Comparison of ENCODE assay signal across 11 mouse cellular contexts in genomic region chr15:11084241-11084992, GRCm38 (mm10). TPM values are rescaled to one million over a fixed set of nuclear protein-coding genes. Genes with fewer than 3 reads are reported as not detected.
DNase-seq lines count a peak whose midpoint lies in the region; ATAC-seq and TF ChIP-seq lines count a peak whose summit lies in the region.
"Had no signal": no experiment of that assay in that cellular context is flagged by ENCODE, and none has a peak within 500 bp of the region (broad histone marks: within the 10 kb centered on the region; RNA-seq: fewer than 3 reads in every experiment).

No protein-coding gene starts in this region.

- TF ChIP-seq POLR2A in kidney, adult 2 months (IDR thresholded peaks at IDR 0.05; ENCODE audit: low read depth, low read length): no peak

- 0 out of 2 replicates have a peak, but pooled peaks cover 15% of the 10 kb centered on the region for H3K4me1 ChIP-seq in kidney, embryonic 16.5 days (ENCODE audit: insufficient read depth, low read length)
- no peaks in the 10 kb centered on the region for H3K4me1 ChIP-seq in kidney, adult 2 months (ENCODE audit: control insufficient read depth, insufficient read depth, low read length)
- H3K4me1 ChIP-seq in embryonic facial prominence, embryonic 13.5 days: peaks cover 12% of the 10 kb centered on the region
- peaks cover 19% of the 10 kb centered on the region for H3K4me1 ChIP-seq in limb, embryonic 10.5 days
- no peaks in the 10 kb centered on the region for H3K4me1 ChIP-seq in stomach, embryonic 15.5 days
- H3K4me1 ChIP-seq: megakaryocyte, embryonic 14.5 days had no signal

- DNase-seq in kidney, adult 2 months: no peak
- DNase-seq in limb, embryonic 10.5 days (ENCODE audit: low spot score): no peak
- DNase-seq: thymus, adult 2 months had no signal

- H3K27ac ChIP-seq in kidney, embryonic 16.5 days (ENCODE audit: low read length): 0 out of 2 replicates have a peak overlapping the region, but pooled peaks have one; percentile 53
- H3K27ac ChIP-seq in kidney, adult 2 months (ENCODE audit: insufficient read depth, low read depth, low read length): no peak overlapping the region
- H3K27ac ChIP-seq in embryonic facial prominence, embryonic 13.5 days: peak overlapping the region; percentile 66
- peak overlapping the region; percentile 61; the same call in 1 of the 2 replicates for H3K27ac ChIP-seq in limb, embryonic 10.5 days
- H3K27ac ChIP-seq in stomach, embryonic 15.5 days: 0 out of 2 replicates have a peak overlapping the region, but pooled peaks have one; percentile 26

- no peak overlapping the region for H3K9ac ChIP-seq in kidney, embryonic 16.5 days (replicated peaks; ENCODE audit: low read length)
- no peak overlapping the region for H3K9ac ChIP-seq in embryonic facial prominence, embryonic 13.5 days
- no peak overlapping the region for H3K9ac ChIP-seq in stomach, embryonic 15.5 days

- WGBS in kidney, embryonic 16.5 days: 27% methylated on average over 9 of the region's 9 CpGs
- WGBS in kidney, adult 2 months: 33% methylated on average over 9 of the region's 9 CpGs
- WGBS in embryonic facial prominence, embryonic 13.5 days: 17% methylated on average over 9 of the region's 9 CpGs
- WGBS in limb, embryonic 10.5 days: 55% methylated on average over 9 of the region's 9 CpGs
- 23% methylated on average over 9 of the region's 9 CpGs for WGBS in stomach, embryonic 15.5 days

- H3K9me3 ChIP-seq in kidney, embryonic 16.5 days (ENCODE audit: low read length): no peaks in the 10 kb centered on the region
- H3K9me3 ChIP-seq in embryonic facial prominence, embryonic 13.5 days: no peaks in the 10 kb centered on the region
- H3K9me3 ChIP-seq in limb, embryonic 10.5 days (replicated peaks): no peaks in the 10 kb centered on the region
- H3K9me3 ChIP-seq in stomach, embryonic 15.5 days: no peaks in the 10 kb centered on the region
- H3K9me3 ChIP-seq: megakaryocyte, embryonic 14.5 days had no signal

- H3K36me3 ChIP-seq in kidney, embryonic 16.5 days (ENCODE audit: insufficient read depth, low read length): no peaks in the 10 kb centered on the region
- H3K36me3 ChIP-seq in kidney, adult 2 months (ENCODE audit: control insufficient read depth, insufficient read depth, low read length): no peaks in the 10 kb centered on the region
- no peaks in the 10 kb centered on the region for H3K36me3 ChIP-seq in embryonic facial prominence, embryonic 13.5 days
- no peaks in the 10 kb centered on the region for H3K36me3 ChIP-seq in limb, embryonic 10.5 days
- H3K36me3 ChIP-seq in stomach, embryonic 15.5 days: no peaks in the 10 kb centered on the region

- H3K4me2 ChIP-seq in kidney, embryonic 16.5 days (replicated peaks; ENCODE audit: low read depth, low read length): no peak overlapping the region
- H3K4me2 ChIP-seq in embryonic facial prominence, embryonic 13.5 days: no peak overlapping the region
- no peak overlapping the region for H3K4me2 ChIP-seq in stomach, embryonic 15.5 days

- TF ChIP-seq CTCF in kidney, adult 2 months (conservative IDR thresholded peaks at IDR 0.05; ENCODE audit: insufficient read depth, insufficient read length, low read depth, low read length): no peak

- ATAC-seq in kidney, embryonic 16.5 days (ENCODE audit: low FRiP score, low TSS enrichment): no peak
- ATAC-seq in embryonic facial prominence, embryonic 13.5 days (ENCODE audit: insufficient number of reproducible peaks, insufficient read depth, low FRiP score, low TSS enrichment, low read depth): no peak
- ATAC-seq in stomach, embryonic 15.5 days (ENCODE audit: insufficient read depth, low FRiP score, low read depth): no peak
- no peak for ATAC-seq in cerebellum, adult (ENCODE audit: insufficient number of reproducible peaks, low FRiP score, low TSS enrichment)
- ATAC-seq in granulocyte monocyte progenitor cell, adult 5-6 weeks (replicated peaks; ENCODE audit: poor library complexity, severe bottlenecking): no peak

- H3K4me3 ChIP-seq in kidney, embryonic 16.5 days (ENCODE audit: low read length): no peak overlapping the region
- H3K4me3 ChIP-seq in kidney, adult 2 months (ENCODE audit: insufficient read depth, low read depth, low read length): no peak overlapping the region
- H3K4me3 ChIP-seq in embryonic facial prominence, embryonic 13.5 days: no peak overlapping the region
- H3K4me3 ChIP-seq in limb, embryonic 10.5 days: no peak overlapping the region
- no peak overlapping the region for H3K4me3 ChIP-seq in stomach, embryonic 15.5 days (replicated peaks)

- H3K27me3 ChIP-seq in kidney, embryonic 16.5 days (ENCODE audit: insufficient read depth, low read length): no peaks in the 10 kb centered on the region
- H3K27me3 ChIP-seq in kidney, adult 2 months (replicated peaks; ENCODE audit: control insufficient read depth, insufficient read depth, low read length): no peaks in the 10 kb centered on the region
- H3K27me3 ChIP-seq in embryonic facial prominence, embryonic 13.5 days: no peaks in the 10 kb centered on the region
- H3K27me3 ChIP-seq in limb, embryonic 10.5 days (ENCODE audit: low read depth, poor library complexity, severe bottlenecking): no peaks in the 10 kb centered on the region
- H3K27me3 ChIP-seq in stomach, embryonic 15.5 days (replicated peaks): no peaks in the 10 kb centered on the region

RNA-seq across cellular contexts. Expression of gene Adamts12, which starts 19.8 kb away (rescaled TPM):
- 3.6 and 3.8 TPM in 2 replicates for polyA plus RNA-seq in kidney, embryonic 16.5 days (2015; fragmentation: Nextera tagmentation; extraction: Ambion mirVana)
- 0.80 TPM in 2 replicates for polyA plus RNA-seq in kidney, adult 2 months (2012; rRNA removed)
- polyA plus RNA-seq in embryonic facial prominence, embryonic 13.5 days (2015; fragmentation: Nextera tagmentation; extraction: Ambion mirVana): 6.0 and 6.6 TPM in 2 replicates
- polyA plus RNA-seq in limb, embryonic 10.5 days (2016; fragmentation: Nextera tagmentation; extraction: Ambion mirVana): 1.0 and 1.6 TPM in 2 replicates
- polyA plus RNA-seq in stomach, embryonic 15.5 days (2015; fragmentation: Nextera tagmentation; extraction: Ambion mirVana): 2.3 and 2.5 TPM in 2 replicates
- not detected in 2 replicates for total RNA-seq in granulocyte monocyte progenitor cell, adult 5-6 weeks (2014; fragmentation: Nextera tagmentation)
- not detected in 2 replicates for total RNA-seq in granulocyte monocyte progenitor cell, adult 5-6 weeks (2017)

RNA-seq across cellular contexts. Expression of gene Rxfp3, which starts 46.6 kb away (rescaled TPM):
- 0.33 and 0.37 TPM in 2 replicates for polyA plus RNA-seq in kidney, embryonic 16.5 days (2015; fragmentation: Nextera tagmentation; extraction: Ambion mirVana)
- not detected in 2 replicates for polyA plus RNA-seq in kidney, adult 2 months (2012; rRNA removed)
- 2.7 and 3.0 TPM in 2 replicates for polyA plus RNA-seq in embryonic facial prominence, embryonic 13.5 days (2015; fragmentation: Nextera tagmentation; extraction: Ambion mirVana)
- polyA plus RNA-seq in limb, embryonic 10.5 days (2016; fragmentation: Nextera tagmentation; extraction: Ambion mirVana): 0.05 and 0.15 TPM in 2 replicates
- polyA plus RNA-seq in stomach, embryonic 15.5 days (2015; fragmentation: Nextera tagmentation; extraction: Ambion mirVana): 0.03 TPM in 1 of 2 replicates, not detected in the other
- total RNA-seq in granulocyte monocyte progenitor cell, adult 5-6 weeks (2014; fragmentation: Nextera tagmentation): not detected in 2 replicates
- not detected in 2 replicates for total RNA-seq in granulocyte monocyte progenitor cell, adult 5-6 weeks (2017)
- total RNA-seq: liver, adult 2 months had no signal
- polyA plus RNA-seq: liver, adult 2 months; small intestine, adult 2 months had no signal
